Mouse (Mus musculus) neural tube, embryonic 12.5 days (tissue): Measurements from ENCODE around the gene Zbtb7b. TPM values are rescaled to one million over a fixed set of nuclear protein-coding genes. Genes with fewer than 3 reads are reported as not detected.

Source experiments
- ATAC-seq: fragments of 200-750 bp; cut with Nextera tagmentation; 2 replicates; pipeline ENCODE4 v1.8.0; 2017; ENCODE audit warnings: low read depth, mild to moderate bottlenecking, moderate TSS enrichment, moderate library complexity; ENCODE audit not compliant: low FRiP score
- H3K27ac ChIP-seq: fragments of 300-500 bp; sonication (generic); 2 replicates; pipeline ENCODE4 v1.5.1; 2016
- H3K27me3 ChIP-seq: fragments of 300-500 bp; sonication (generic); replicated peaks from 2 replicates; pipeline ENCODE4 v1.6.1; 2016; ENCODE audit warnings: mild to moderate bottlenecking
- H3K36me3 ChIP-seq: fragments of 300-500 bp; sonication (generic); 2 replicates; pipeline ENCODE4 v1.6.1; 2016; ENCODE audit warnings: mild to moderate bottlenecking
- H3K4me1 ChIP-seq: fragments of 300-500 bp; sonication (generic); 2 replicates; pipeline ENCODE4 v1.6.1; 2016
- H3K4me2 ChIP-seq: fragments of 300-500 bp; sonication (generic); replicated peaks from 2 replicates; pipeline ENCODE4 v1.6.1; 2016; ENCODE audit warnings: mild to moderate bottlenecking
- H3K4me3 ChIP-seq: fragments of 300-500 bp; sonication (generic); 2 replicates; pipeline ENCODE4 v1.5.1; 2016
- H3K9ac ChIP-seq: fragments of 300-500 bp; sonication (generic); 2 replicates; pipeline ENCODE4 v1.6.1; 2016; ENCODE audit warnings: mild to moderate bottlenecking
- H3K9me3 ChIP-seq: fragments of 300-500 bp; sonication (generic); 2 replicates; pipeline ENCODE4 v1.6.1; 2016; ENCODE audit warnings: mild to moderate bottlenecking
- WGBS: fragments of 180-500 bp; shearing (Covaris S2); methylation state at CpG from one replicate; pipeline ENCODE4 v1.1.7; 2016; 5-methylcytosine and 5-hydroxymethylcytosine counted together
- polyA plus RNA-seq: library from polyadenylated mRNA; unstranded; fragments of >200 nt; fragmentation: Nextera tagmentation; extraction: Ambion mirVana; gene quantifications from 2 replicates; pipeline ENCODE4 v1.2.1, GENCODE M21; 2016

Zbtb7b gene
- polyA plus RNA-seq, 1 experiment from 2014 or later = 0.71 TPM

DNA sequence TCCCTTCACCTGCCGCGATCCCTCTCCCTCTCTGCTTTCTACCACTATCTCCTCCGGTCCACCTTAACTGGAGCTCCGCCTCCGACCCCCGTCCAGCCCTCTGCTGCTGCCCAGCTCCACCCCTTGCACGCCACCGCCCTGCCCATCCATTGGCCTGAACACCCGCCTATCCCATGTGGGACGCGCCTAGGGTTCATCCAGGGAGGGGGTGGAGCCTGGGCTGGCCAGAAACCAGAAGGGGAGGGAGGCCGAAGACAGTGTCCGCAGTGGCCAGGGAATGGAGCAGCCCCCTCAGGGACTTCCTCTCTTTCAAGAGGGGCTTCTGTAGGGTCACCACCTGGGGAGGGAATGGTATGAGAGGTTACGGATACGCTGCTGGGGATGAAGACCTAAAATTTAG, 971 bp downstream of the Zbtb7b start:
- H3K4me2 ChIP-seq = peak overlapping the region; percentile 100
- peak; percentile 94 for ATAC-seq
- no peaks in the 10 kb centered on the region for H3K36me3 ChIP-seq
- peak overlapping the region; percentile 50 for H3K9ac ChIP-seq
- H3K9me3 ChIP-seq = no peaks in the 10 kb centered on the region
- H3K27me3 ChIP-seq = peaks cover 22% of the 10 kb centered on the region
- no peak overlapping the region for H3K27ac ChIP-seq
- WGBS = under 1% methylated on average over 15 of the region's 15 CpGs
- peaks cover 60% of the 10 kb centered on the region for H3K4me1 ChIP-seq
- H3K4me3 ChIP-seq = peak overlapping the region; percentile 50

DNA sequence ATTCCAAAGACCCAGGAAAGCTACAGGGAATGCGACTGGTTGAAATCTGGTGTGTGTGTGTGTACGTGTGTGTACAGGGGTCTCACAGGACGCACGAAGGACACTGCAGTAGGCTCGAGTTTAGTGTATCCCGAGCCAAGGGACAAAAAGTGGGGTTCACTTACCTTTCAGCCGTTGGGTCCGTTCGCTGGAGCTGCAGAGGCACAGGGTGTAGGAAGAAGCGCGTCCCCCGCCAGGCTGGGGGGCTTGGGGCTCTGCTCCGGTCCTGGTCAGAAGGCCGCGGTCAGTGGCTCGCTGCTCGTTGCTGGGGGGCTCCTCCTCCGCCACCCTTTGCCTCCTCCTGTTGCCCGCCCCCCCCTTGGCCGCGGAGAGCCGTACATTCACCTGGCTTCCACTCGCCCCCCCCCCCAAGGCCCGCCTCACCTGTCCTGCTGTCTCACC, 1.7 kb downstream of the Zbtb7b start:
- WGBS = 2% methylated on average over 22 of the region's 24 CpGs
- Histone ChIP-seq H3K27ac (no peak overlapping the region), H3K9ac (no peak overlapping the region)

DNA sequence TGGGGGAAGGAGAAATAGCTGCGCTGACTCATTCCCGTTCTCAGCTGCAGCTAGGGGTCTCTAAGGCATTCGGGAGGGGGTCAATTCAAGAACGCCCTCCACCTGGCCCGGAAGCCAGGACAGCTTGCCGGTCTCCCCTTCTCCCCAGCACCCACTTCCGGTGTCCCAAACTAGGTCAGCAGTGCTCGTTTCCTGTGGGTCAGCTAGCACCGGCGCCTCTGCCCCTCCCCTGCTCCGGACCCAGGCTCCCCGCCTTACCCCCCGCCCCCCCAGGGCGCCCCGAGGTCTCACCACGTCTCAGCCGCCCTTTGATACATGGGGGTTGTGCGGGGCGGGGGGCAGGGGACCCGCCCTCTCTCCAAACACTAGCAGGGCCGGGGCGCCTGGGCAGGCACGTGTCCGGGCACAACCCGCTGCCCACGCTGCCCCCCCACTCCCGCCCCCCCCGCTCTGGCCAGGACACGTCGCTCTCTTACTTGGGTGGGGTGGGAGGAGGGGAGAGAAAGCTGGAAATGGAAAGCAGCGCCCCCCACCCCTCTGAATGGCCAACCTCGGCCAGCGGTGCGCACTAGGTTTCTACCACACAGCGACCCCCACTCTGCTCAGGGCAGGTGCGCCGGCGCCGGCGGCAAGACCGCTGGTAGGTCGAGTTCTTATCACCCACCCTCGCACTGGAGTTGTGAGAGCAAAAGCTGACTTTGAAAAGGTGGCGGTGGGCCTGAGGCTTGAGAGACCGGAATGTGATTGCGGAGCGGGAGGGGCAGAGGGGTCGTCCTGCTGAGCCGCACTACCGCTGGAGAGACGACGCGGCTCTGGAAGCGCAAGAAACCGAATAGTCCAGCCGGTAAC, 2.7 kb downstream of the Zbtb7b start:
- Histone ChIP-seq H3K27ac (no peak overlapping the region), H3K4me3 (peak overlapping the region; percentile 50), H3K4me2 (peak overlapping the region; percentile 100), H3K36me3 (no peaks in the 10 kb centered on the region), H3K4me1 (peaks cover 60% of the 10 kb centered on the region), H3K27me3 (peaks cover 22% of the 10 kb centered on the region), H3K9me3 (no peaks in the 10 kb centered on the region), H3K9ac (peak overlapping the region; percentile 69)
- no peak for ATAC-seq
- 1% methylated on average over 56 of the region's 56 CpGs for WGBS

More for the DNA sequence above, 1.7 kb downstream of the Zbtb7b start:
- H3K4me2 ChIP-seq = peak overlapping the region; percentile 100
- ATAC-seq = no peak
- no peaks in the 10 kb centered on the region for H3K9me3 ChIP-seq
- H3K36me3 ChIP-seq = no peaks in the 10 kb centered on the region
- peak overlapping the region; percentile 50 for H3K4me3 ChIP-seq
- peaks cover 60% of the 10 kb centered on the region for H3K4me1 ChIP-seq
- H3K27me3 ChIP-seq = peaks cover 22% of the 10 kb centered on the region

DNA sequence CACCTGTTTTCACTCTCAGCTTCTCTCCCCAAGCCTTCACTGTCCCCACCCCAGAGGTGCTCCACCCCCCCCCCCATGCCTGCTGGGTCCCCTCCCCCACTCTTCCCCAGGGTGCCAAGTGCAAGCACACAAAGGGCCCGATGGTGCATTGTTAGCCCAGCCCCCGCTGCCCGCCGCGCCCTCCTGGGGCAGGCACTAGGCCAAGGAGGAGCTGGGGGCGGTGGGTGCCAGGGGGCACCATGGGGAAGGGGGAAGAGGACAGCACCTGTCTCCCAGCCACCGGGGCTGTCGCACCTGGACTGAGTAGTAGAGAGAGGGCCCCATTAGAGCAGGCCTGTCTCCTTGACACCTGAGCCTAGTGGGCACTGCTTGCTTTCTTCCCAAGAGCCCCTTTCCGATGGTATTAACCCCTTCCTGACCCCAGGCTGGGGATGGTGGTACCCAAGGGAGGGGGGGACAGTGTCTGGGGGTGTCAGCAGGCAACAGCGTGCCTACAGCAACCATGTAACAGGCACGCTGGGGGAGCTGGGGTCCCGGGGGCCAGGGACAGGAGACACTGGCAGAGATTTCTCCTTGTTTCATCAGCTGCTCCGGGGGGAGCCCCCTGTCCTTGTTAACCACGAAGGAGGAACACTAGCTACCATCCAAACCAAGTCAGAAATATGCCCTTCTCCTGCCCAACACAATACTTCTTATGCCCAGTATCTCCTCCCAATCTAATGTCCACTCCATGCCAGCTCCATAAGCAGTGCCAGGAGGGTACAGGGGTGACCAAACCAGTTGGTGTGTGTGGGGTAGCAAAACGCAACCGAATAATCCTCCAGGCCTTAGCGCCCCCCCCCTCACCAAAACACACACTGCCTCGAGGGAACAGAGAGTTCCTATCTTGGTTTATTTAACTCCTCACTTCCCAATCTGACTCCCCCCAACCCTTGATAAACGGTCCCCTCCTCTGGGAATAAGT, 3.6 kb downstream of the Zbtb7b start:
- no peaks in the 10 kb centered on the region for H3K36me3 ChIP-seq
- H3K4me2 ChIP-seq = peak overlapping the region; percentile 100
- H3K27me3 ChIP-seq = peaks cover 19% of the 10 kb centered on the region
- ATAC-seq = no peak
- WGBS = 15% methylated on average over 19 of the region's 19 CpGs
- H3K27ac ChIP-seq = no peak overlapping the region
- H3K4me1 ChIP-seq = peaks cover 57% of the 10 kb centered on the region
- H3K9ac ChIP-seq = peak overlapping the region; percentile 69
- peak overlapping the region; percentile 50 for H3K4me3 ChIP-seq
- H3K9me3 ChIP-seq = no peaks in the 10 kb centered on the region

DNA sequence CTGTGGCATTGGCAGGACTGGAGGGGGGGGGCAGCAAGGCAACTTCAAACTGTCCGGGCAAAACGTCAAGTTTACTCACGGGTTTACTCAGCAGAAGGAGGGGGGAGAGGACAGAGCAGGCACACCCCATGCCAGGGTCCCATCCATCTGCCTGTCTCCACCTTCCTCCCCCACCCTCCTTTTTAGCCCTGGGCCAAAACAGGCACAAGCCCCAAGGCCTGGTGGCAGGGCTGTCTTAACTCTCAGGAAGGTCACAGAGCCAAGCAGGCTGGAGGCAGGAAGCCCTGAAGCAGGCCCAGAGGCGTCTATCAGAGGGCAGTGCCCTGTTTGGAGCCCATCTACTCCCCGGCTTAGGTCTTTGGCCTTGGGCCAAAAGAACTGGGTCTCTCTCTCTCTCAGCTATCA, 4.5 kb downstream of the Zbtb7b start:
- 57% methylated on average over 5 of the region's 5 CpGs for WGBS

DNA sequence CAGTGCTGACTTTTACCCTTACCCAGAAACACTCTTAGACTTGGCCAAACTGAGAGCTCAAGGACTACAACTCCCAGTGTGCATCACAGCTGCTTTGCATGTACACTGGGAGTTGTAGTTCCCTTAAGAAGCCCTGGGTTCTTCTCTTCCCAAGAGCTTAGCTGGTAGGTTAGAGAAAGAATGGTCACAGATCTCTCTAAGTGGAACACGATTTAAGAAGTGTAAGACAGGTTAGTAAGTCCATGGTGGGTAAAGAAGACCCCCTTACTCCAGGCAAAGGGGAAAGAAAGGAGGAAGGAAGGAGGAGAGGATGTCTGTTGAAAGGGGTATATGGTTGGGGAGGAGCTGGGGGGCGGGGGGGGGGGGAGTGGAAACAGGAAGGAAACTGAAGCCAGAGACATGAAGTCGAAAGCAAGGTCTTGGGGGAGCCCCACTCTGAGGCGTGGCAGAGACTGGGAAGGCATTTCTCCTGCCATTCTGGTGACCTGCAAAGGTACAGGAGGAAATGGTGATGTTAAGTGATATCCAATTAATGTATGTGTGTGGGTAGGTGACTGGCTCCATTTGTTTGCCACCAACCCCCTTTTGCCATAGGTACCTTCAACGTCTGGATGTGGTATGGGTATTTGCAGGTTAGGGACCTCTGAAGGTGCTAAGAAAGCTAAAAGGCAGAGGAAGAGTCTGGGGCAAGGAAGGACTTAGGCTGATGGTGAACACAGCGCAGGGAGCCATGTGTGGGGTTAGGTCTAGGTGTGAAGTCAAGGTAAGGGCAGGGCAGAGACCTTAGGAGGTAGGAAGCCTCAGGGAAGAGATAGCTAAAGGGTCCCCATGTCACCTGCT, 5.5 kb downstream of the Zbtb7b start:
- Histone ChIP-seq H3K4me3 (no peak overlapping the region), H3K9me3 (no peaks in the 10 kb centered on the region), H3K4me2 (no peak overlapping the region), H3K9ac (no peak overlapping the region), H3K27me3 (peaks cover 13% of the 10 kb centered on the region), H3K36me3 (no peaks in the 10 kb centered on the region), H3K27ac (no peak overlapping the region), H3K4me1 (peaks cover 40% of the 10 kb centered on the region)
- no peak for ATAC-seq
- 66% methylated on average over 6 of the region's 6 CpGs for WGBS

More for the DNA sequence above, 4.5 kb downstream of the Zbtb7b start:
- Histone ChIP-seq H3K9me3 (no peaks in the 10 kb centered on the region), H3K4me1 (peaks cover 50% of the 10 kb centered on the region), H3K27me3 (peaks cover 13% of the 10 kb centered on the region), H3K4me2 (no peak overlapping the region), H3K27ac (no peak overlapping the region), H3K36me3 (no peaks in the 10 kb centered on the region), H3K4me3 (no peak overlapping the region), H3K9ac (no peak overlapping the region)
- no peak for ATAC-seq

DNA sequence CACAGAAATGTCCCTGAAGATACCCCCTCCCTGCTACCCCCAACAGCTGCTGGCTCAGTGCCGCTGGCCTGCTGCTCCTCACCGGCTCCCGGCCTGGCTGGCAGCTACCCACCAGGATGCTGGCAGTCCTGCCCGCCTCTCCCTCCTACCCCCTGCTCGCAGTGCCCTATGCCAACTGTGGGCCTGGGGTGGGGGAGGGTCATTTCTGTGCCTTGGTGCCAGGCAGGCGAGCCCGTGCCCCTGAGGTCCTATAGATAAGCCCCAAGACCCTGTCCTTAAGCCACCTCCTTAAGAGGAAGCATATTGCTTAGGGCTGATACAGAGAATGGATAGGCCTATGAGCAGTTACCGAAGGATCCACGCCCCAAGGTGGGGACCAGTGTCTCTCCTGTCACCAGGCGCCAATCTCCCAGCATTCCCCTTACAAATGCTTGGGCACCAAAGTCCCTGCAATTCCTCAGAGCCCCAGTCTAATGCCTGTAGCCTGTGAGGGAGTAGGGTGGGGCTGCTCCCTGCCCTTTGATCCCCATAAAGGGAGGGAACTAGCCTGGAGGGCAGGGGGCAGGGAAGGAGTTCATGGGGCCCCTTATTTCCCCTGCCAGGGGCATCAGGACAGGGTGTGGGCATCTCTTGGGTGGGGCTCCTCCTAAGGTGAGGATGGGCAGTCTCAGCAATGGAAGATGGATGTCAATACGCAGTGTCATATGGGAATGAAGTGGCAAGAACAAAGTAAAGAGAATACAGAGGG, 6.3 kb downstream of the Zbtb7b start:
- no peak overlapping the region for H3K9ac ChIP-seq
- H3K4me2 ChIP-seq = no peak overlapping the region; the same call in 1 of the 2 replicates
- 76% methylated on average over 11 of the region's 11 CpGs for WGBS
- no peak overlapping the region for H3K4me3 ChIP-seq
- peaks cover 13% of the 10 kb centered on the region for H3K27me3 ChIP-seq
- H3K36me3 ChIP-seq = no peaks in the 10 kb centered on the region
- no peaks in the 10 kb centered on the region for H3K9me3 ChIP-seq
- H3K27ac ChIP-seq = no peak overlapping the region
- peaks cover 32% of the 10 kb centered on the region for H3K4me1 ChIP-seq
- ATAC-seq = no peak

DNA sequence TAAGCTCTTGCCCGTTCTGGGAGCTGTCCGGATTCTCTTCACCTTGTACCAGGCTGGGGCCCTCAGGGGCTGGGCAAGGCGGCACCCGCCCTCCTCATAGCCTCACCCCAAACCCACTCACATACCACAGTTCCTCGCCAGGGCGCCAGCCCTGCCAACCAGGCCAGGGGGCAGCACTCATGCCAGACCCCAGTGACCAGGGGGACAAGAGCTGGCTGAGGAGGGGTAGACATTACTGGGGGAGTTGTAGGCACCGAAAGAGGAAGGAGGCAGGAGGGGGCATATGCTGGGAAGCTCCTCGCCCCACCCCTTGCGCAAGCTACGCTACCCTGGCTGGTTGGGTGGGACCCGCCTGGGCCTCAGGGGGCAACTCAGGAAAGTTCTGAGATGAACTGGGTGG, 6.9 kb downstream of the Zbtb7b start:
- no peak overlapping the region for H3K27ac ChIP-seq
- WGBS = 75% methylated on average over 11 of the region's 11 CpGs
- H3K4me1 ChIP-seq = peaks cover 25% of the 10 kb centered on the region
- H3K4me2 ChIP-seq = no peak overlapping the region; the same call in 1 of the 2 replicates
- H3K9me3 ChIP-seq = no peaks in the 10 kb centered on the region
- H3K9ac ChIP-seq = no peak overlapping the region
- no peak for ATAC-seq
- peaks cover 8% of the 10 kb centered on the region for H3K27me3 ChIP-seq
- H3K36me3 ChIP-seq = no peaks in the 10 kb centered on the region
- no peak overlapping the region for H3K4me3 ChIP-seq

DNA sequence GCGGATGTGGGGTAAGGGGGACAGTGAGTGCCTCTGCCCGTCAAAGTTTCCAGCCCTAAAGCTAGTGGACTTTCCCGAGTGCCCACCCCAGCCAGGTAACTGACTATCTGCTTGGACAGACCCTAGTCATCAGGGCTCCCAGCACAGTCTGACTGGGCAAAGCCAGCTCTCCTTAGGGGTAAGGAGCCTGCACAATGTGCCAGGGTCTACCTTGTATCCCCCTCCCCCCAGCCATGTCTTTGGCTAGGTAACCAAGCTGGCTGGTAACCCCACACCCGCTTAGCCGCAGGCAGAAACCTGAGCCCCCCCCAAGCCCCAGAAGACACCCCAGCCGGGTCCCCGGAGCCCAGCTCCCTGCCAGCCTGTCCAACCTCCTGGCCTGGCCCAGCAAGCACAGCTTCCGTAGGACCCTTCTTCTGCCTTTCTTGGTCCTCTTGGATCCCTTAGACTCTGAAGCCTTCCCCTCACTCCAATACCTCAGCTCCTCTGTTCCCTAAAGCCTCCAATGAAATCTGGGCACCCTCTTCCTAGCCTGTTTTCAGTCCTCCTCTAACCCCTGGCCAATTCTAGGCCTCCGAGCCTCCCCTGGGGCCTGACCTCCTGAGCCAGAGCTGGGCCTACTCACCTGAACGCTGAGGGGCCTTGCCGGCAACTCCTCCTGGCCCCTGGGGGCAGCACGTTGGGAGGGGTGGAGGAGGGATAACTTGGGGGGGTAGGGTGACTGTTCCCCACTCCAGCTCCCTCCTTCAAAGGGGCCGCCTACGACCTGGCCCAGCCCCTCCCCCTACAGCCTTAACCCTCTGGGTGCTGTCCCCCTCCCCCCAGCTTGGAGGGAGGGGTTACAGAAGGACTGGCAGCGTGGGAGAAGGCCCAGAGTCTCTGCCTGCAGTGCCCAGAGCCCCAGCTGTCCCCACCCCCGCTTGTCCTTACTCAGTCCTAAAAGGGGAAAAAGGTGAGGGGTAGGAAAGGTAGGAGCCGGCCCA, 7.8 kb downstream of the Zbtb7b start:
- Histone ChIP-seq H3K36me3 (no peaks in the 10 kb centered on the region), H3K27ac (no peak overlapping the region), H3K9ac (no peak overlapping the region), H3K27me3 (no peaks in the 10 kb centered on the region; the same call in none of the 2 replicates), H3K9me3 (no peaks in the 10 kb centered on the region), H3K4me2 (no peak overlapping the region), H3K4me1 (peaks cover 16% of the 10 kb centered on the region), H3K4me3 (no peak overlapping the region)
- WGBS = 58% methylated on average over 17 of the region's 17 CpGs
- no peak for ATAC-seq

DNA sequence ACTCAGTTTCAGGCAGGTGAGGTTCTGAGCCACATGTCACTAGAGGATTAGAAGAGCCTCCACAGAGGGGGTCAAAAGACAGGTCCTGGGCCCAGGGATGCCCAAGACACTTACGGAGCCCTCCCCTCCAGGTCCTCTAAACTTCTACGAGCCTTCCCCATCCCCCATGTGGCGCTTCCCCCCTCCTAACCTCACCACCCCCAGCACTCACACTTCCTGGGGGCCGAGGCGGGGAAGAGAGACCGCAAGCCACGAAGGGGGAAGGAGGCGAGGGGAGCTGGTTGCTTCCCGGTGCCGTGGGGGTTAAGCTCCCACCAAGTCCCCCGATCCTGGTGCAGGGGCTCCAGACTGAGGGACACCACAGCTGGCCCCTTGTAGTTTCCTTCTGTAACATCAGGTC, 9.1 kb downstream of the Zbtb7b start:
- H3K4me2 ChIP-seq = no peak overlapping the region
- ATAC-seq = no peak
- H3K4me1 ChIP-seq = peaks cover 3% of the 10 kb centered on the region; the same call in 1 of the 2 replicates
- H3K9ac ChIP-seq = no peak overlapping the region
- H3K4me3 ChIP-seq = no peak overlapping the region
- no peak overlapping the region for H3K27ac ChIP-seq
- no peaks in the 10 kb centered on the region for H3K27me3 ChIP-seq
- H3K36me3 ChIP-seq = no peaks in the 10 kb centered on the region
- H3K9me3 ChIP-seq = no peaks in the 10 kb centered on the region
- 56% methylated on average over 10 of the region's 11 CpGs for WGBS
